Mouse (Mus musculus) lung, postnatal 4 days (tissue): ENCODE results near the gene Appl1.
"Not testable (repeated sequence)": the region's sequence is repeated elsewhere in the genome, so short reads cannot be mapped to it uniquely, and the experiment has no call there.

Source experiments
- DNase-seq, 2 experiments: peaks; one replicate each; pipeline ENCODE4 v3.0.0; 2021

The Appl1 gene

GRCm38 (mm10) chr14:26960518-26960917 is 10.5 kb downstream of the Appl1 start:
- DNase-seq = no peak

- not testable (repeated sequence) for DNase-seq
These were observed 14.9 kb downstream of the Appl1 start for GRCm38 (mm10) chr14:26956139-26956538.

- no peak for DNase-seq
These were observed 35.5 kb downstream of the Appl1 start for GRCm38 (mm10) chr14:26935558-26935957.

GRCm38 (mm10) chr14:26934891-26935290 is 36.1 kb downstream of the Appl1 start:
- no peak for DNase-seq

DNA sequence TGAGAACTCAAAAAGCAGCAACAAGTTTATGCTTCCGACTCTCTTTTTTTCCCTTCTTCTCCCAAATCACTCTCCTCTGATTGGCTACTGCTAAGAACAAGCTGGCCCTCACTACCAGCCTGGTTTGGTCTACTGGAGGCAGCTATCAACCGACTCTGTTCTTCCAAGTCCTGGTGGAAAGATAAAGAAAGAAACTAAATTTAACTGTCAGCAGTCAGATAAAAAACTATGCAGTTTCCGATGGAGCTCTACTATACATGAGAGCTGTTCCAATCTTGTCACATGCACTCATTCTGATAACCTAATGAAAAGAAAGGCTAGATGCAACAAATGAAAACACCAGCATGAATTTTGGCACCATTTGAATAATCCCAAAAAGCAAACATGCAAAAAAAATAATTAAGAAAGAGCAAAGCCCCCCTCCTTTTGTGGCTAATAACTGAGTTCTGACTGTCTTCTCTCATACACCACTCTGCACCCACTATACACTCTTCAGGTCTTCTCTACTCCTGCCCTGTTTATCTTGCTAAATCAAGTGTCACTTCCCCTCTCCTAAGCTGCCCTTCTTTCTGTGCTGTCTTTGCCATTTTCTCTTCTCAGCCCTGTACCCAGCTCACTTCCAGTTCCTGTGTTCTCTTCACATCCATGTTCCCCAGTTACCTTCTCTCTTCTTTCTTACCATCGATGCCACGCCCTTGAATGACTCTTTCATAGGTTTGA is 47.2 kb downstream of the Appl1 start:
- DNase-seq = no peak

DNA sequence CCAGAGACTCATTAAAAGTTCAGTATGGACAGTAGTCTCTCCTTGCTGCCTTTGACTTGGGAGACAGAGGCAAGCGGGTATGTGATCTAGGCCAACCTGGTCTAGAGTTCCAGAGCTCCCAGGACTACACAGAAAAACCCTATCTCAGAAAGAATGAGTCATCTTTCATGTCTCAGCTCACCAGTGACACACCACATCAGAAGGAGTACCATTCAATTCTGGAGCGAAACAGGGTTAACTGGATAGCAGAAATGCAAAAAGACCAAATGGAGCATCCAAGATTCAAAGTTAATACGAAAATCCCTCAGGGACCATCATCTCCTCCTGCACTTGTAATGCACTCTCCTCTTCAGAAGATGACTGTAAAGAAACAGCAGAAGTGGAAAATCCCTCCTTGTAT is 51.7 kb downstream of the Appl1 start:
- no peak for DNase-seq

GRCm38 (mm10) chr14:26913681-26914268 is 57.3 kb downstream of the Appl1 start:
- DNase-seq = no peak

DNA sequence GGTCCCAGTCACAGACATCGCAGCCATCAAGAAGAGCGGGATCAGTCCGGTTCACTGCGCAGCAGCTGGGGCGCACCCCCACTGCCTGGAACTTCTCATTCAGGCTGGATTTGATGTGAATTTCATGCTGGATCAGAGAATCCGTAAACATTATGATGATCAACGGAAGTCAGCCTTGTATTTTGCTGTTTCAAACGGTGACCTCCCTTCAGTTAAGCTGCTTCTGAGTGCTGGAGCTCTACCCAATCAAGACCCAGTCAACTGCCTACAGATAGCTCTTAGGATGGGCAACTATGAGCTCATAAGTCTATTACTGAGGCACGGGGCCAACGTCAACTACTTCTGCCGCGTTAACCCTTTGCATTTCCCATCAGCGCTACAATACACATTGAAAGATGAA is 59.2 kb downstream of the Appl1 start:
- no peak for DNase-seq

GRCm38 (mm10) chr14:26911201-26911600 is 59.8 kb downstream of the Appl1 start:
- peak; percentile 20 to 46 for DNase-seq

GRCm38 (mm10) chr14:26910461-26910860 is 60.6 kb downstream of the Appl1 start:
- DNase-seq = not testable (repeated sequence)

GRCm38 (mm10) chr14:26907401-26907800 is 63.6 kb downstream of the Appl1 start:
- DNase-seq = no peak

- no peak for DNase-seq
These were observed 70.1 kb downstream of the Appl1 start for GRCm38 (mm10) chr14:26900893-26901292.

GRCm38 (mm10) chr14:26899490-26899889 is 71.5 kb downstream of the Appl1 start:
- DNase-seq = no peak

DNA sequence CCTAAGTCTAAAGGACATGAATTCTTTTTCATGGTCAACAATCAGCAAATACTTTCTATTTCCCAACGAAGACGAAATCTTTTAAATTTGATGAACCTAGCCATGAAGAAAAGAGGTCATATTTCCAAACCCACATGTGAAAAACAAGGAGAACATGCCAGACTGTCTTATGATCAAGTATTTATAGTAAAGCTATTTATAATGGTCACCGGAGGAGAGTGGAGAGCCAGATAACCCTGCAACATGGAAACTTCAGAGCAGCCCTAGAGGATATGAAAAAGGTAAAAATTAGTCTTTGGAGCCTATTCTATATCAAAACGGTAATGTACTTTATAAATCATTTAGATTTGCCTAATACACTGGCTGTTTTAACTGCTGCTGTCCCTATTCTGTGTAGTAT is 76.6 kb downstream of the Appl1 start, which contains the start of gene Asb14:
Gene Asb14, plus strand, starts transcription at position 166 of the 400 bp plus-strand sequence.
- no peak for DNase-seq

- no peak for DNase-seq
These were observed 80.3 kb downstream of the Appl1 start for GRCm38 (mm10) chr14:26890777-26891176.

DNA sequence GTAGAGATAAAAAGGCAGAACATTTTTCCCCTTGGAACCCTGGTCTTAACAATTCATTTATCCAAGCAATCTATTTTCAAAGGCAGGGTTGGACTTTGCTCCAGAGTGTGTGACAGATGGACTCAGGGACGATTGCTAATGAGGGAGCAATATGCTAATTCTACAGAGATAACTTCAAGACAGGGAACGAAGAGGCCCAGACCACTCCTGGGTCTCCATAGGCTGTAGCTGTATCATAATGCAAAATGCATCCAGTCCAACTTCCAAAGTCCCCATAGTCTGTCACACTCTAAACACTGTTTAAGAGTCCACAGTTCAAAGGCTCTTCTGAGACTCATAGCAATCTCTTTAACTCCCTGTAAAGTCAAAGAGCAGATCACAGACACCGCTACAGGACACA is 83.8 kb downstream of the Appl1 start:
- DNase-seq = no peak

DNA sequence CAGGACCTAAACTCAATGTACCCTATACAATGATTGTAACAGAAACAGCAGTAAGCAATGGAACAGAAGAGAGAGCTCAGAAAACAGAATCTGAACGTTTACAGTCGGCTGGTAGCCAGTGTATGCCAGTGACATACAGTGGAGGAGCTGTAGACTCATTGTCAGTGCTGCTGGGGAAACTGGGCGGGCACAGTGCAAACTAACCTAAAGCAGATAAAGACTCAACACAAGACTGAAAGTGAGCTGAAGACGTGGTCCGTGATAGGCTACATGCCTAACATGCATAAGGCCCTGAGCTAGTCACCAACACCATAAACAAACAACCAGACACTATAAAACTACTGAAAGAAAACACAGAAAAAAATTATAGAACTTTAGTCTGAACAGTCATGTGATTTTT is 89.3 kb downstream of the Appl1 start:
- no peak for DNase-seq

- DNase-seq = no peak
These were observed 91.1 kb downstream of the Appl1 start for GRCm38 (mm10) chr14:26879976-26880375.

- DNase-seq = no peak
These were observed 92.3 kb downstream of the Appl1 start for GRCm38 (mm10) chr14:26878756-26879155.
